Mouse (Mus musculus): ENCODE data around the gene Gpr4. TPM values are rescaled to one million over a fixed set of nuclear protein-coding genes. Genes with fewer than 3 reads are reported as not detected.

The Gpr4 gene
- total RNA-seq, 4 experiments from 2014 or later, result 5.7 to 15.2 (median 8.2) TPM

- DNase-seq, result no peak
Measured at GRCm38 (mm10) chr7:19229404-19229803, 17.1 kb downstream of the Gpr4 start.

DNA sequence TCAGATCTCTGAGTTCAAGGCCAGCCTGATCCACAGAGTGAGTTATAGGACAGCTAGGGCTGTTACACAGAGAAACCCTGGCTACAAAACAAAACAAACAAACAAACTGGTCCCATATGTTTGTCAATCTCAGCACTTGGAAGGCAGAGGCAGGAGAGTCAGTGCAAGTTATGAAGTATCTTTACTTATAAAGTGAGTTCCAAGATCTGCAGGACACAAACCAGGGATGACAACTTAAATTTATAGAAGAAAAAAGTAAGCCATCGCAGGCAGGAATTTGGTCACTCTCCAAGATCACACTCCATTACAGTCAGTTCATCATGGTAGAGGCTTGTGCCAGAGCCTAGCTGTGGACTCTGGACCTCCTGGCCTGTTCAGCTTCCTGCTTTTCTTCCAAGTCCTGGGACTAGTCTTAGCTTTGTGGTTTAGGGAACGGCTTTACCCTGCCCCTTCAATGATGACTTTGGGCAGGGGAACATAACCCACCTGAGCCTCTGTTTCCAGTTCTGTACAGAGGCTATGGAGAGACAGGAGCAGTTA, 17.8 kb downstream of the Gpr4 start:
- no peak for DNase-seq

GRCm38 (mm10) chr7:19230899-19231298, 18.6 kb downstream of the Gpr4 start:
- DNase-seq, result no peak

DNA sequence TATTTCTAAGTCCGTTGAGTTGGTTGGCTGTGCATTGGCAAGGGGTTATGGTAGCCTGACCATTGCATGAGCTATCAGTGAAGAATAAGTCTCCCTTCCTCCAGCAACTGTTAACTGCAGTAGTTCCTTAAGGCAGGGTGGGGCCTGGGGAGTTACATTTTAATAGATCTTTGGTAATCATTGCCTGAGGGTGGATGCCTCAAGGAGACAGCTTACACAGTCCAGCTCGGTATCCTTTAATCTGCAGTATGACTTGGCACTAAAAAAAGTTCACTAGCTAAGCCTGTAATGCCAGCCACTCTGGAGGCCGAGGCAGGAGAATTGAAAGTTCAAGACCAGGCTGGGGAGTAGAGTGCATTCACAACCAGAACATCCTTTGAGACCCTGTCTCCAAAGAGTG, 19.5 kb downstream of the Gpr4 start:
- no peak for DNase-seq

DNA sequence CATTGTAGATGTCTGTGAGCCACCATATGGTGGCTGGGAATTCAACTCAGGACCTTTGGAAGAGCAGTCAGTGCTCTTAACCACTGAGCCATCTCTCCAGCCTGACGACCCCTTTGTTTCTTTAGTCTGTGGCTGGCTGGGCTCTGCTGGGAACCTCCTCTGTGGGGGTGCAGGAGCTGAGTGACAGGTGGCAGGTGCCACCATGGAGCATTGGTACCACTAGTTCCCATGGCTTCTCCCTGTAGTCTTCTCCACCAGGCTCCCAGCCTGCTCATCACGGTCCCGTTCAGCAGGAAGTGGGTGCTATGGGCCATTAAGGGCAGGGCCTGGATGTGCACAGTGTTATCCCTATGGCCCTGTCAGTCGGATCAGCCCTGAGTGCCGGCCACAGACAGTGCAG, 22.3 kb downstream of the Gpr4 start:
- DNase-seq, result no peak

DNA sequence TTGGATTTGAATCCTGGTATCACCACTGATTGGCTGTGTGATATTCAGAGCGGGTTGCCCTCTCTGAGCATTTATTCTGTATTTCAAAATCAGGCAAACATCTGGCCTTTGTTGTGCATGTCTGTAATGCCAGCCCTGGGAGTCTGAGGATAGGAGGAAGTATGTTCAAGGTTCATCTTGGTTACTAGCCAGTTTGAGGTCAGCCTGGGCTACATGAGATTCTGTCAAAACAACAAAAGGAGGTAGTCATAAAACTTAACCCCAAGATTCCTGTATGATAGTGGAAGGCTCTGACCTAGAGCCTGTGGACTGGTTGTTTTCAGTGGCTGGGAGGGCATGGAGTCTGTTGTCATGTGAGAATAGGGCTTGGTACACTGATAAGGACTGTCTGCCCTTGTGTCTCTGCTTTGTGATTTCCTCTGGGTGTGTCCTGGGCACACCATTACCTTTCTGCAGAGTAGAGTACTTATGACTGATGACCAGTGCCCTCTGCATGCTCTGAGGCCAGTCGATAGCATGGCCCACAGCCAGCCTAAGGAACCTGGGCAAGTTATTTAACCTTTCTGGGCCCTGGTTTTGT, 22.8 kb downstream of the Gpr4 start:
- no peak for DNase-seq

GRCm38 (mm10) chr7:19236411-19236810, 24.1 kb downstream of the Gpr4 start:
- no peak for DNase-seq

GRCm38 (mm10) chr7:19238344-19238743, 26.0 kb downstream of the Gpr4 start:
- DNase-seq, result no peak

DNA sequence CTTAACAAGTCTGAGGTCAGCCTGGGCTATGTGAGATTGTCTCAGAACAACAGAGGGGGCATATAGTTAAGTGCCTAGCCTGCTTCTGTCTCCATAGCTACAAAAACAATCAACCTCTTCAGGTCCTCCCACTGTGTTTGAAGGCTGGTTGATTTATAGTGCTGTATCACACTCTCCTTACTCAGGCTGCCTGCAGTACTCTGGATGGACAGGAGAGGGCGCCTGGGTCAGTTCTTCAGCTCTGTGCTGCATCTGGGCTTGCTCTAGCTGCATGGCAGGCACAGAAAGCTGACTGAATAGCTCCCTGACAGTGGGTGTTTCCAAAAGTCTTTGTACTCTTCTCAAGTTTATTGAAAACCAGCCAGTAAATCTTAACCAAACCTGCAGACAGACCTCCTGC, 27.1 kb downstream of the Gpr4 start:
- DNase-seq, result peak; percentile 83

DNA sequence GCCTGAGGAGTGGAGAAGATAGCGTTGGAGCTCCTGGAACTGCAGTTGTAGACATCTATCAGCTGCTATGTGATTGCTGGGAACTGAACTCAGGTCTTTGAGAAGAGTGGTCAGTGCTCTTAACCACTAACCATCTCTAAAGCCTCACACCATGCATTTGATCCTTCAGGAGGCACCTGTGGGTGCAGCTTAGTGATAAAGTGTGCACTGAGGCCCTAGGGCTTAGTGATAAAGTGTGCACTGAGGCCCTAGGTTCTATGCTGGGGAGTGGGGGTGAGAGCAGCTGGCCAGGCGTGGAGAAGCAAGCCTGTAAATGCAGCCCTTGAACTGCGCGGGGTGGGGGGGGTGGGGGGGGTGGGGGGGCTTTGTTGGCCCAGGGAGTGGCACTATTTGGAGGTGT, 27.6 kb downstream of the Gpr4 start:
- no peak for DNase-seq

DNA sequence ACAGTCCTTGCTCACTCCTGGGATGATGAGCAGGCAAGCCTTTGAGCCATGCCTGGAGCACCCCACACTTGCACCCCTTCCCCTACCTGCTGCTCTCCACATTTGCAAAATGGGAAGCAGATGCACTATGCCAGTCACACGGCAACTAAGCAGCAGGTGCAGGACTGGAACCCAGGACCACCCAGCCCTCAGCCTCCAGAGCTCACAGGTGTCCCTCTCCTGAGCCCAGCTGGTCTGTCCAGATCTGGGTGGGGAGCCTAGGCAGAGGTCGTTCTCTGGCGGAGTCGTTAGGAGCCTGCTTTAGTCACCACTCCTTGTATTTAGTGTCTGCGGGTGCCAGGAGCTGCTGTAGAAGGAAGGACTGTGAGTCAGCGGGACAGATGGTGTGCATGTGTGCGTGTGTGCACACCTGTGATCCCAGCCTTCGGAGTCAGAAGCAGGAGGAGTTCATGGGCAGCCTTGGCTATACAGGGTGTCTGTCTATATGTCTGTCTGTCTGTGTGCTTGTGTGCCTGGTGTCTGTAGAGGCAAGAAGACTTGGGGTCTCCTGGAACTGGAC, 28.6 kb downstream of the Gpr4 start:
- no peak for DNase-seq

- no peak for DNase-seq
Measured at GRCm38 (mm10) chr7:19242005-19242404, 29.7 kb downstream of the Gpr4 start.

DNA sequence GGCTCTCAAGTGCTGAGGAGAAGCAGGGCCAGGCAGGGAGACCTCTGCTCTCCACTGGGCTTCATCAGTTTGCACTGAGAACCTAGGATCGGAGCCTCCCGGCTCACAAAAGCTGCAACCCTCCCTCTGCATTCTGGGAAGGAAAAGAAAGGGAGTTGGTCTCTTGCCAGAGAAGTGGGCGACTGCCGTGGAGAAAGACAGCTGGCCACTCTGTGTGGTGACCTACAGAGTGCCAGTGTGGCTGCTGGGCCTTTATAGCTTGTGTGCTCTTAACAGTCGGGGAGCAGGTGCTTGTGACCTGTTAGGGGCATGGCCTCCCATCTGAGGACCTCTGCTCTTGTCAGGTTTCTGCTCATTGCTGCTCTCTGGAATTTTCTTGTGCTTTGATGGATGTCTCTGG, 31.5 kb downstream of the Gpr4 start:
- no peak for DNase-seq

- DNase-seq, result peak; percentile 75
Measured at GRCm38 (mm10) chr7:19245083-19245482, 32.7 kb downstream of the Gpr4 start.

DNA sequence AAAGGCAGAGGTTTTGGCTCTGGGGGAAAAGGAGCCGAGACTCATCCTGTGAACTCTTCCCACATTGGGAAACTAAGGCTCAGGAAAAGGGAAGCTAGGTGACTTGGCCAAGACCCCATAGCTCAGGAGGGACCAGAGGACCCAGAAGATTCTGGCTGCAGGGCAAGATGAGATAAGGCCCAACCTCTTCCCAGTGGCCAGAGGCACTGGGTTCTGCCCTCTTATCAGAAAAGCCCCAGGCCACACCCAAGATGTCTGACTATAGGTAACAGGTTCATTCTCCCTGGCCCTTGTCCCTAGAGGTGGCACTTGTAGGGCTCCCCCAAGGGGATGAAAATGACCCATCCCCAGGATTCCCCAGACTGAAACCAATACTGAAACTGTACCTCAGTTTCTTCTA, 34.5 kb downstream of the Gpr4 start:
- DNase-seq, result no peak

DNA sequence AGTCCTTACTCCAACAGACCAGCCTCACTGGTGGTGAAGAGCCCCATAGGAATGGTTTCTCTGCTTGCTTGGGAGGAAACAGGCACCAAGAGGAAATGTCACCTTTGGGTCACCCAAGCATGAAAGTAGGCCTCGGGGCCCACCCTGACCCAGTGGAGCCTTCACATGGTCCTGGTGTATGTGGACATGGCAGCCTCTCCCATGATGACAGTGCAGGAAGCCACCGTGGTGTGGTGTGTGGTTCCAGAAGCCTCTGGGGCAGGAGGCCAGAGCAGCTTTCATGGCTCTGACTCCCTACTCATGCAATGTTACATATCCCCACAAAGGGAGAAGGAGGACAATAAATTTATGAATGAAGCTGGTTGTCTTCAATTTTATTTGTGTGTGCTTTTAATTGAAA, 35.2 kb downstream of the Gpr4 start:
- no peak for DNase-seq

DNA sequence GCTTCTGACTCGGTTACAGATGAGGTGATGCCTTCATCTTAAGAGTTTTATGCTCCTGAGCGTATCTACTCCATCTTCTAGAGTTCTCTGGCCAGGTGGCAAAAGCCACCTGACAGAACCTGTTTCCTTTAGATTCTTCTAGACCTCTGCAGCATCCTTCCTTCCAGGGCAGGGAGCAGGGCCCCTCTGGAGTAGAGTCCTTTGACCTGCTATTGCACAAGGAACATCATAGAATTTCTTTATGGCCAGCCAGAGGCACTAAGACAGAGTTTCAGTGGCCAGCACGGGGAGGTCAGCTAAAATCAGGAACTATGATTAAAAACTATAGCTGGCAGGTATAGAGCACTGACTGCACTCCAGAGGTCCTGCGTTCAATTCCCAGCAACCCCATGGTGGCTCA, 39.7 kb downstream of the Gpr4 start:
- DNase-seq, result no peak

DNA sequence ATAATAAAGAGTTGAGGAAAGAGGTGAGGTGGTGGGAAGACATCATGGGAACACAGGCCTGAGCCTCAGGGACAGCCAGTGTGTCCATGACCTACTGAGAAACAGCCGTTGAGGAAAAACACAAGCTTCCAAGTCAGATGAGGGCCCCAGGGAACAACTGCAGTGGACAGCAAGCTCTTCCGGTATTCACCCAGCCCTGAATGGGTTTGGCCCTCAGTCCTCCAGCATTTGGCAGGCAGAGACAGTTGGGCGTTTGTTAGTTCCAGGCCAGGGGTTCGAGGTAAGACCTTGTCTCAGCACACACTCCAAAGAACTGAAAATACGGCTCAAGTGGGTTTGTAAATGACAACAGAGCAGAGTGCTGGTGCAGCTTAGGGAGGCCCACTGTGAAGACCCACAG, 41.1 kb downstream of the Gpr4 start:
- DNase-seq, result no peak

- no peak for DNase-seq
Measured at GRCm38 (mm10) chr7:19255395-19255794, 43.1 kb downstream of the Gpr4 start.

DNA sequence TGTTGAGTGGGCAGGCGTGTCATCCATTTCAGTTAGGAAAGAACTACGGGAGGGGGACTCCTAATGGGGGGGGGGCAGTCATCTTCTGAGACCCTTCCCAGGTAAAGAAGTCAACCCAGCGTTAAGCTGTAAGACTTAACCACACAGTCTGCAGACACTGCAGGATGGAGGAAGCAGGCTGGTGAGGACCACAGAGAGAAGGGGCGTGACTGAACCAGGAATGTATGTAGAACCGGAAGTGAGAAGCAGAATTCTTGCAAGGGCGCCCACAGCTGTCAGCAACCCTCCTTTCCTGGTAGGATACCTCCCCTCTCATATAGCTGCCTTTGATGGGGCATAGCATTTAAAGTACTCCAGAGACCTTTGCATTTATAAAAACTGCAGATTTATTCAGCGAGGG, 44.2 kb downstream of the Gpr4 start:
- DNase-seq, result no peak

GRCm38 (mm10) chr7:19257390-19258022, 45.2 kb downstream of the Gpr4 start:
- peak; percentile 63 for DNase-seq

- no peak for DNase-seq
Measured at GRCm38 (mm10) chr7:19258336-19258735, 46.0 kb downstream of the Gpr4 start.

- no peak for DNase-seq
Measured at GRCm38 (mm10) chr7:19265147-19265546, 52.8 kb downstream of the Gpr4 start.

All from adrenal gland, adult 8-10 months (tissue).